Mouse (Mus musculus): ENCODE results near the gene Dnmbp. TPM values are rescaled to one million over a fixed set of nuclear protein-coding genes. Genes with fewer than 3 reads are reported as not detected.

The Dnmbp gene
- total RNA-seq, 2 experiments from 2014 or later = 8.2 to 9.8 TPM

DNA sequence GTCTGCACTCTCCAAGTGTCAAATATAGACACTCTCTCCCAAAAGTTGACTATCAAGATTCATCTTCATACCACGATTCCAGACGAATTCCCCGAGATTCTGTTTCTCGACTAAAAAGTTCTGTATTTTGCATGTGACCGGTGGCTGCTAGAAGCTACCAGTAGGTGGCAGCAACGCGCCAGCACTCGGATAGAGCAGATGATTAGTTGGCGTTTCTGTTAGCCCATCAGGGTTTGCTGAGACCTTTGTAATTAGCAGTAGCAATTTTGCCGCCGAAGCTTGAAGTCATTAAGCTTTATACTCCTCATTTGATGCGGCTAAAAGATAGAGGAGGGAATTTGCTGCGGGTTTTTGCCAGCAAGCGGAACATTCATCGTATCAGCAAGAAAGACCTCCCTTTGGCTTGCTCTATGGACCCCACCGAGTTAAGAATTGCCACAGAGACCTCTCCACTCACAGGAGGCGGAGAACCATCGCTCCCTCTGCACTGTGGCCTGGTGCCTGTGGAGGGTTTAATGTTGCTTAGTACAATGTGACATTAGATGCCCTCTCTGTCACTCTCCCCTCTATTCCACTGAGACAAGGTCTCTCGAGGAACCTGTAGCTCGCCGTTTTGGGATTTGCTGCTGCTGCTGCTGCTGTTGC is 107.4 kb downstream of the Dnmbp start:
- intact Hi-C loops (cut with DNase I) = loop anchor here (1.0 to 5.0 kb wide), 3 partner anchors 74 to 127 kb away; partner anchors contain the start of gene Dnmbp
- peak; percentile 10 for DNase-seq (ENCODE audit: low spot score)

DNA sequence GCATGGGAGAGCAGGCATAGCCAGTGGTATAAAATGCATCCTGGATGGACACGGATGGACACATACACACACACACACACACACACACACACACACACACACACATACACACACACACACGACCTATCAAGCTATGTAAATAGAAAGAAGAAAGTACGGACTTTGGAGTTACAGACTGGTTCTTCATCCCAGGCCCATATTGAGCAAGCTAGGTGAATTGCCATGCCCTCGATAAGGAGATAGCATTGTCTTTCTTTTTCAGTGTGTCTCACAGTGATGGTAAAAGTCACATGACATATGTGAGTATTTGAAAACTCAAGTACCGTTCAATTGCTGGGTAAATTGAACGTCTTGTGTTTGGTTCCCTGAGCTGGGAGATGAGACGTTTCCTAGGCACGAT is 113.1 kb downstream of the Dnmbp start:
- DNase-seq (ENCODE audit: low spot score) = no peak
- intact Hi-C loops (cut with DNase I) = no loop called here

DNA sequence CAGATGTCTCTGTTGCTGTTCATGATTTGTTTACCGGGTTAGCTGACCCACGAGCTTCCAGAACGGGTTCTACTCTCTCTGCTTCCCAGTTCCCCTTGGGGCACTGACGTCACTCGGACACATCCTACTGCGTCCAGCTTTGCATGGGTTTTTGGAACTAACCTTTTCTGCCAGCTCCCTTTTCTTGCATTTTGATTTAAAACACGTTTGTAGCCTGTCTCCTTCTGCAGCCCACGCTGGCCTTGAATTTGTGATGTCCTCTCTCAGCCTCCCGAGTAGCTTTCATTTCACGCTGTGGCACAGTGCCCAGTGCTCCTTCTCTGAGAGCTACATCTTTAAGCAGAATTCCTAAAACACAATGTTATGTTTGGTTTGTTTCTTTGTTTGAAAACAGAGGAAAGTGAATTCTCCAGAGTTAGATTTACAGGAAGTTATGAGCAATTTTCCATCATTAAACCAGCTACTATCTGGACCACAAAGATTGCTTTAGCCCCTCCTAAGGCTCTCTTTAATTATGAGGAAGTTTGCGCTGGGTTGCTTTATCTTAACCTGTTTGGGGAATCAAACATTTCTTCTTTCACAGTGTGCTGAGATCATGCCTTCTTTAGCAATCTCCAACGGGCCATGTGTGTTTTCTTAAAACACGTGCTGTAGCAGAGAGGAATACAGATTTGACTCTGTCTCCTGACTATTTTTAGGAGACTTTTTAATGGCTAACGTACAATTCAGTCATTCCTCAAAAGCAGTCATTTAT is 124.2 kb downstream of the Dnmbp start:
- intact Hi-C loops (cut with DNase I) = no loop called here
- no peak for DNase-seq (ENCODE audit: low spot score)

DNA sequence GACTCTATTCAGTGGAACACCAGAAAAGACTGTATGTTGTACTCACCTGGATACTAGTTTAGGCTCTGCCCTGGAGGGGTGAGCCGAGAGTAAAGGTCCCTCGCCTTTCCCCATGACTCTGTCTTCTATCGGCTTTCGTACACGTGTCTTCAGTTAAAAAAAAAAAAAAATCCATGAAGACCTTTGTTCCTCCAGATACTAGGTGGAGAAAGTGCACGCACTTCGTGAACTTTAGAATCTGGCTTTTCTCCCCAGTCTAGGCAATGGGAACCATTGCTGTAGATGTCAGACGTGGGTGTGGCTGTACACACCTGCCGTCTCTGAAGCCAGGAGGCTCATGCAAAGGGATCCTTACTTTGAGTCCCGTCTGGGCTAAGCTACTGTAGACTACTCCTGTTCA is 126.7 kb downstream of the Dnmbp start:
- DNase-seq (ENCODE audit: low spot score) = no peak
- intact Hi-C loops (cut with DNase I) = no loop called here

DNA sequence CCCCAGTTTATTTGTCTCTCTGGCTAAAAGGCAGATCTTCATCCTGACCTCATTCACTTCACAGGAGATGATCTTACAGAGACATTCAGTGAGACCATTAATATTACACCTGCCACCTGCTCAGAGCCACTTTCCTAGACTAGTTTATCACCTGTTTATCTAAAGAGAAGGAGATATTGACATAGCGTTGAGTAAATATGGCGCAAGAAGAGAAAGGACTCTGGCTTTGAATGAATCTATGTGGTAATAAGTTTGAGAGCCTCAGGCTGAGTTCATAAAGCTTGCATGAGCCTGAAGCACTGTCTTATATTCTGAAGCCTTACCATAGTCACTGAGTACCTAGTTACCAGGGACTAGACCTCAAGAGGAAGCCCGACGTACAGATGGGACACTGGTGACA is 128.6 kb downstream of the Dnmbp start:
- intact Hi-C loops (cut with DNase I) = no loop called here
- no peak for DNase-seq (ENCODE audit: low spot score)

DNA sequence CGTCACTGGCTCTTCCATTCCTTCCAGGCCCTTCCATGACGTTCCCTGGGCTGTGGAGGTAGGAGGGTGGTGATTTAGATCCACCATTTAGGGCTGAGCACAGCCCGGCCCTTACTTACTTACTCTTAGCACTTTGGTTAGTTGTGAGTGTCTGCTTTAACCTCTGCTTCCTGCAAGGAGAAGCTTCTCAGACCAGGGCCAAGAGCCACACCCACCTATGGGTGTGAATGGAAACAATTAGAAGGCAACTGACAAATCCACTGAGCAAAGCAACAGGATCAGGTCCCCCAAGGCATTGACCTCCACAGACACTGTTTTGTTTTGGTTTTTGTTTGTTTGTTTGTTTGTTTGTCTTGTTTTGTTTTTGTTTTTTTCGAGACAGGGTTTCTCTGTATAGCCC is 130.7 kb downstream of the Dnmbp start:
- DNase-seq (ENCODE audit: low spot score) = no peak
- intact Hi-C loops (cut with DNase I) = no loop called here

DNA sequence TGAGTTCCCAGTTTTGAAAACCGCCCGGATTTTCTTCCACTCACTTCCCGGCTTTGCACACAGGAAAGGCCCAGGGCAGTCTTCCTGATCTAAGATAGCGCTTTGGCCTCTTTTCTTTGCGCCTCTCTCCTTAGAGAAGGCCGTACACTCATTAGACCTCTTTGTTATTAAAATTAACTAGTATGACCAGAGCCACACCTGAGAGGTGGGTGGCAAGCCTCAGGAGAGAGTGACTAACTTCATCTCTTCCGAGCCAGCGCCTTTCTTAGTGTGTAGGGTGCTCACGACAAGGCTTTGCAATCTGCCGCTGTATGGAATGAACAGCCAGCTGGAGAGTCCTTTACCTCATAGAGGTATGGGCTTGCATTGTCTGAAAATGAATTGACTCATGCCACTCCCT is 136.1 kb downstream of the Dnmbp start:
- DNase-seq (ENCODE audit: low spot score) = no peak
- intact Hi-C loops (cut with DNase I) = no loop called here

DNA sequence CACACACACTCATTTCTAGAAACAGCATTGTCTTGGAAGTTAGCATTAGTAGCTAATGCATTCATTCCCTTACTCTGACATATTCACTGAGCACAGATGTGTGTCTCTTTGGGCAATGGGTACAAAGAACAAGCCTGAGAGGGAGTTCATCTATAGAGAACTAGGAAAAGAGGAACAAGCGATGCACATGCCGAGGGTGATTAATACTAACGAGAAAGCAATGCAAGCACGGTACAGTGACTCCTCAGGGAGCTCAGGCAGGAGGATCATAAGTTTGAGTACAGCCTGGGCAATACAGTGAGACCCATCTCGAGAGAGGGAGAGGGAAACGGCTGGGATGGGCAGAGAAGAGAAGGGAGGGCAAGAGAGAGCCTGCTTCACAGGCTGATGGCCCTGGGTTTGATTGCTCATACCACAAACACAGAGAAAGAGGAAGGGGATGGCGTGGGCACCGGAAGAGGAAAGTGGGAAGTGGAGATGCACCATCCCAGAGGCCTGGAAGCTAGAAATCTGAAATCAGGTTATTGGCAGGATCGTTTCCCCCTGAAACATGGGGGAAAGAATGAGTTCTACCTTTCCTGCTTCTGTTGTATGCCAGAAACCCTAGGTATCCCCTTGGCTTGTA is 138.5 kb downstream of the Dnmbp start:
- DNase-seq (ENCODE audit: low spot score) = no peak
- intact Hi-C loops (cut with DNase I) = no loop called here

DNA sequence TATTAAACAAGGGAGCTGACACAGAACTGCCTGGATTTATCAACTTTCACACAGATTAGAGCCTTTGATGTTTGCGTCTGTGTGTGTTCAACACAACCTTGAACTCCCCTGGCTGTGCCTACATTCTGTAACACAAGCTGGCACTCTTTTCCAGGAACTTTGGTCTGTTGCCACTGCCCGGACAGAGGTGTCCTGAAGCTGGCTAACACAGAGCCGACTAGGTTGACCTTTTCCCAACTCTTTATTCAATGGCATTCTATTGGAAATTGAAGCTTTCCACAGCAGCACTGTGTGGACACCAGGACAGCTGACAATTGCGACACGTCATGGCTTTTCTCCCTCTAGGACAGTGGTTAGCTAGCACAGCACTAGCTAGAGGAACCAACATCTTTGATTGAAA is 142.8 kb downstream of the Dnmbp start:
- intact Hi-C loops (cut with DNase I) = no loop called here
- DNase-seq (ENCODE audit: low spot score) = no peak

Other genes starting within 250 kb of the Dnmbp start
- 10 to 100 TPM; 11.1 to 11.7 TPM for gene Cutc, start 187.2 kb downstream of the Dnmbp start, total RNA-seq (2021)
- gene Cox15, start 187.2 kb downstream of the Dnmbp start, total RNA-seq (2021) = 10 to 100 TPM; 27.8 to 34.4 TPM
- gene Abcc2, start 158.0 kb downstream of the Dnmbp start, total RNA-seq (2021) = not detected
- under 1 TPM; 0.16 to 0.31 TPM for gene Cpn1, start 46.4 kb upstream of the Dnmbp start, total RNA-seq (2021)
- not detected for gene Cyp2c23, start 89.0 kb upstream of the Dnmbp start, total RNA-seq (2021)
- 1 to 10 TPM; 6.7 TPM for gene Erlin1, start 129.6 kb upstream of the Dnmbp start, total RNA-seq (2021)
- gene Chuk, start 167.3 kb upstream of the Dnmbp start, total RNA-seq (2021) = 10 to 100 TPM; 27.6 to 28.1 TPM
- gene Cwf19l1, start 195.7 kb upstream of the Dnmbp start, total RNA-seq (2021) = 1 to 10 TPM; 6.9 to 9.1 TPM
- 10 to 100 TPM; 17.8 to 18.2 TPM for gene Bloc1s2, start 206.3 kb upstream of the Dnmbp start, total RNA-seq (2021)